Mouse (Mus musculus): ENCODE measurements around the gene Gtf3c1. TPM values are rescaled to one million over a fixed set of nuclear protein-coding genes. Genes with fewer than 3 reads are reported as not detected.
A peak's percentile ranks its signal among the peaks of the same experiment; 100 is the strongest.
"Not testable (repeated sequence)": the region's sequence is repeated elsewhere in the genome, so short reads cannot be mapped to it uniquely, and the experiment has no call there.

The Gtf3c1 gene
- polyA plus RNA-seq, 1 experiment from 2014 or later = 37.0 TPM

GRCm38 (mm10) chr7:125722127-125722526 is 14.5 kb upstream of the Gtf3c1 start:
- Histone ChIP-seq H3K9me3 (ENCODE audit: low read depth, low read length) (no peaks in the 10 kb centered on the region), H3K27me3 (ENCODE audit: insufficient read depth, low read length) (no peaks in the 10 kb centered on the region), H3K9ac (no peak overlapping the region), H3K4me2 (no peak overlapping the region), H3K36me3 (ENCODE audit: insufficient read depth) (no peaks in the 10 kb centered on the region), H3K27ac (ENCODE audit: low read depth) (no peak overlapping the region), H3K4me1 (ENCODE audit: insufficient read depth) (no peaks in the 10 kb centered on the region), H3K4me3 (ENCODE audit: low read depth, low read length) (no peak overlapping the region)
- DNase-seq (no peak), ATAC-seq (ENCODE audit: insufficient read depth) (no peak)
- peak; percentile 29; the same call in 1 of the 2 replicates for TF ChIP-seq CTCF (IDR thresholded peaks at IDR 0.05; ENCODE audit: low read depth)

GRCm38 (mm10) chr7:125721033-125721432 is 13.5 kb upstream of the Gtf3c1 start:
- Histone ChIP-seq H3K36me3 (ENCODE audit: insufficient read depth) (no peaks in the 10 kb centered on the region), H3K9me3 (ENCODE audit: low read depth, low read length) (no peaks in the 10 kb centered on the region), H3K9ac (no peak overlapping the region), H3K4me3 (ENCODE audit: low read depth, low read length) (no peak overlapping the region), H3K4me2 (no peak overlapping the region), H3K27ac (ENCODE audit: low read depth) (no peak overlapping the region), H3K4me1 (ENCODE audit: insufficient read depth) (no peaks in the 10 kb centered on the region), H3K27me3 (ENCODE audit: insufficient read depth, low read length) (no peaks in the 10 kb centered on the region)
- ATAC-seq (ENCODE audit: insufficient read depth) = no peak
- 65% methylated on average over 4 of the region's 4 CpGs for WGBS
- no peak for DNase-seq
- no peak for TF ChIP-seq CTCF (IDR thresholded peaks at IDR 0.05; ENCODE audit: low read depth)

- no peaks in the 10 kb centered on the region for H3K36me3 ChIP-seq (ENCODE audit: insufficient read depth)
- DNase-seq (no peak), ATAC-seq (ENCODE audit: insufficient read depth) (peak; percentile 35; the same call in 1 of the 2 replicates)
- no peaks in the 10 kb centered on the region for H3K27me3 ChIP-seq (ENCODE audit: insufficient read depth, low read length)
- H3K9ac ChIP-seq = no peak overlapping the region
- no peaks in the 10 kb centered on the region for H3K9me3 ChIP-seq (ENCODE audit: low read depth, low read length)
- WGBS = 62% methylated on average over 5 of the region's 5 CpGs
- H3K4me1 ChIP-seq (ENCODE audit: insufficient read depth) = no peaks in the 10 kb centered on the region
- H3K27ac ChIP-seq (ENCODE audit: low read depth) = 0 out of 2 replicates have a peak overlapping the region, but pooled peaks have one; percentile 14
- no peak for TF ChIP-seq CTCF (IDR thresholded peaks at IDR 0.05; ENCODE audit: low read depth)
- no peak overlapping the region for H3K4me2 ChIP-seq
- H3K4me3 ChIP-seq (ENCODE audit: low read depth, low read length) = no peak overlapping the region
Observed at GRCm38 (mm10) chr7:125720370-125720769, 12.8 kb upstream of the Gtf3c1 start.

GRCm38 (mm10) chr7:125717612-125718011 is 10.0 kb upstream of the Gtf3c1 start:
- TF ChIP-seq CTCF (IDR thresholded peaks at IDR 0.05; ENCODE audit: low read depth) = no peak
- Histone ChIP-seq H3K27ac (ENCODE audit: low read depth) (no peak overlapping the region), H3K4me1 (ENCODE audit: insufficient read depth) (no peaks in the 10 kb centered on the region), H3K9ac (no peak overlapping the region), H3K9me3 (ENCODE audit: low read depth, low read length) (no peaks in the 10 kb centered on the region), H3K4me3 (ENCODE audit: low read depth, low read length) (no peak overlapping the region), H3K36me3 (ENCODE audit: insufficient read depth) (no peaks in the 10 kb centered on the region), H3K4me2 (no peak overlapping the region), H3K27me3 (ENCODE audit: insufficient read depth, low read length) (no peaks in the 10 kb centered on the region)
- DNase-seq (no peak), ATAC-seq (ENCODE audit: insufficient read depth) (no peak)

GRCm38 (mm10) chr7:125716724-125717123 is 9.1 kb upstream of the Gtf3c1 start:
- H3K27ac ChIP-seq (ENCODE audit: low read depth) = no peak overlapping the region
- DNase-seq = peak; percentile 15

GRCm38 (mm10) chr7:125714803-125715202 is 7.2 kb upstream of the Gtf3c1 start:
- H3K4me3 ChIP-seq (ENCODE audit: low read depth, low read length) = no peak overlapping the region
- no peaks in the 10 kb centered on the region for H3K4me1 ChIP-seq (ENCODE audit: insufficient read depth)
- no peak for DNase-seq
- H3K4me2 ChIP-seq = no peak overlapping the region
- H3K36me3 ChIP-seq (ENCODE audit: insufficient read depth) = no peaks in the 10 kb centered on the region
- no peaks in the 10 kb centered on the region for H3K27me3 ChIP-seq (ENCODE audit: insufficient read depth, low read length)
- TF ChIP-seq CTCF (IDR thresholded peaks at IDR 0.05; ENCODE audit: low read depth) = no peak
- 77% methylated on average over 3 of the region's 3 CpGs for WGBS
- H3K9me3 ChIP-seq (ENCODE audit: low read depth, low read length) = no peaks in the 10 kb centered on the region
- H3K9ac ChIP-seq = no peak overlapping the region
- no peak overlapping the region for H3K27ac ChIP-seq (ENCODE audit: low read depth)
- ATAC-seq (ENCODE audit: insufficient read depth) = no peak

More at GRCm38 (mm10) chr7:125716724-125717123, 9.1 kb upstream of the Gtf3c1 start:
- TF ChIP-seq CTCF (IDR thresholded peaks at IDR 0.05; ENCODE audit: low read depth) = no peak
- ATAC-seq (ENCODE audit: insufficient read depth) = peak; percentile 50; the same call in 1 of the 2 replicates
- Histone ChIP-seq H3K27me3 (ENCODE audit: insufficient read depth, low read length) (no peaks in the 10 kb centered on the region), H3K4me3 (ENCODE audit: low read depth, low read length) (no peak overlapping the region), H3K4me2 (no peak overlapping the region), H3K9ac (no peak overlapping the region), H3K4me1 (ENCODE audit: insufficient read depth) (no peaks in the 10 kb centered on the region), H3K36me3 (ENCODE audit: insufficient read depth) (no peaks in the 10 kb centered on the region), H3K9me3 (ENCODE audit: low read depth, low read length) (no peaks in the 10 kb centered on the region)
- 58% methylated on average over 2 of the region's 2 CpGs for WGBS

GRCm38 (mm10) chr7:125713542-125714055 is 6.0 kb upstream of the Gtf3c1 start:
- ATAC-seq (ENCODE audit: insufficient read depth) = not testable (repeated sequence)

More at GRCm38 (mm10) chr7:125713542-125714055, 6.0 kb upstream of the Gtf3c1 start:
- H3K4me2 ChIP-seq; H3K4me1 ChIP-seq (ENCODE audit: insufficient read depth); H3K27ac ChIP-seq (ENCODE audit: low read depth); H3K4me3 ChIP-seq (ENCODE audit: low read depth, low read length); H3K36me3 ChIP-seq (ENCODE audit: insufficient read depth); DNase-seq; H3K27me3 ChIP-seq (ENCODE audit: insufficient read depth, low read length); H3K9me3 ChIP-seq (ENCODE audit: low read depth, low read length); H3K9ac ChIP-seq: not testable (repeated sequence)
- WGBS = 90% methylated on average over 7 of the region's 7 CpGs
